Mouse (Mus musculus) left cerebral cortex, adult 18-20 months (tissue): Measurements from ENCODE around the gene Cpsf7. TPM values are rescaled to one million over a fixed set of nuclear protein-coding genes. Genes with fewer than 3 reads are reported as not detected.

Source experiments
- total RNA-seq, 2 experiments: library from RNA; stranded (reverse); gene quantifications; 2 replicates each; pipeline ENCODE4 v1.2.3; 2021

Cpsf7 gene
- total RNA-seq, 2 experiments from 2014 or later = 76.8 to 79.5 TPM

Other genes starting within 250 kb of the Cpsf7 start
- gene Dagla, start 220.4 kb upstream of the Cpsf7 start, total RNA-seq = 10 to 100 TPM; 82.5 to 83.4 TPM
- gene Syt7, start 136.2 kb upstream of the Cpsf7 start, total RNA-seq = 100 to 1,000 TPM; 267 to 301 TPM
- 10 to 100 TPM; 12.7 to 27.8 TPM for gene Lrrc10b, start 67.8 kb upstream of the Cpsf7 start, total RNA-seq
- under 1 TPM; 0.77 to 0.91 TPM for gene Ppp1r32, start 42.3 kb upstream of the Cpsf7 start, total RNA-seq
- gene Sdhaf2, start 876 bp downstream of the Cpsf7 start, total RNA-seq = 10 to 100 TPM; 52.9 to 53.4 TPM
- 10 to 100 TPM; 11.3 to 11.6 TPM for gene Tmem216, start 31.0 kb downstream of the Cpsf7 start, total RNA-seq
- gene Cyb561a3, start 51.9 kb downstream of the Cpsf7 start, total RNA-seq = 10 to 100 TPM in 1 of 2 experiments, 1 to 10 TPM in 1; 9.4 to 10.8 TPM
- 10 to 100 TPM; 11.0 to 12.3 TPM for gene Tmem138, start 52.1 kb downstream of the Cpsf7 start, total RNA-seq
- 100 to 1,000 TPM; 193 to 195 TPM for gene Ddb1, start 80.1 kb downstream of the Cpsf7 start, total RNA-seq
- 10 to 100 TPM; 15.6 to 17.1 TPM for gene Tkfc, start 80.4 kb downstream of the Cpsf7 start, total RNA-seq
- under 1 TPM; 0.66 to 1.00 TPM for gene Vwce, start 108.9 kb downstream of the Cpsf7 start, total RNA-seq
- not detected for gene Pga5, start 152.8 kb downstream of the Cpsf7 start, total RNA-seq
- 10 to 100 TPM; 21.7 to 25.8 TPM for gene Vps37c, start 163.5 kb downstream of the Cpsf7 start, total RNA-seq
- gene Cd5, start 213.7 kb downstream of the Cpsf7 start, total RNA-seq = under 1 TPM in 1 of 2 experiments, not detected in 1; 0.16 TPM